Mouse (Mus musculus): Measurements from ENCODE around the gene Cd163l1. TPM values are rescaled to one million over a fixed set of nuclear protein-coding genes. Genes with fewer than 3 reads are reported as not detected.

The Cd163l1 gene
- polyA plus RNA-seq, 1 experiment = not detected

DNA sequence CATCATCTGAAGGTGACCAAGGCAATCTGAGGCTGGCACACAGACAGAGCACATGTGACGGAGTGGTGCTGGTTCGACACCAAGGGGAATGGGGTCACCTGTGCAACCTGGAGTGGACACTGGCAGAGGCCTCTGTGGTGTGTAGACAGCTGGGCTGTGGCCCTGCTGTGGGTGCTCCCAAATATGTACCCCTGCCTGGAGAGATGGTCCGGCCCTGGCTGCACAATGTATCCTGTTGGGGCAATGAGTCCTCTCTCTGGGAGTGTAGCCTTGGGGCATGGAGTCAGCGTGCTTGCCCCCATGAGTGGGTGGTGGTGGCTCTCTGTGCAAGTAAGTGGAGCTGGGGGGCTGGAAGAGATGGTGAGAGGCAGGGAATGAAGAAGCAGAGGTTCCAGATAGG, 2.3 kb downstream of the Cd163l1 start:
- no peak for DNase-seq (ENCODE audit: low read depth)

DNA sequence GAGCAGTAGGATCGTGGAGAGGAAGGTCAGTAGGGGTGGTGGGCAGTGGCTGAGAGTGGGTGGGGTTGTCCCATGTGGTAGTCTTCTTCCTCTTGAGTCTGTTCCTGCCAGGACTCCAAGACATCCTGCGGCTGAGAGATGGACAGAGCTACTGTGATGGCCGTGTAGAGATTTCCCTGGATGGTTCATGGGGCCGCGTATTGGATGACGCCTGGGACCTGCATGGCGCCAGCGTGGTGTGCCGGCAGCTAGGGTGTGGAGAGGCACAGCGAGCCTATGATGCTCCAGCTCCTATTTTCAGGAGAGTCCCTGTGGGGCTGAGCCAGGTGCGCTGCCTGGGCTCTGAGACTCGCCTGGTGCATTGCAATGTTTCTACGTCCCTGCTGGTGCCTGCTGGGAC, 6.1 kb downstream of the Cd163l1 start:
- no peak for DNase-seq (ENCODE audit: low read depth)
- TF ChIP-seq CTCF (IDR thresholded peaks at IDR 0.05; ENCODE audit: borderline replicate concordance, extremely low read depth, insufficient read depth, insufficient read length) (no peak), POLR2A (IDR thresholded peaks at IDR 0.05; ENCODE audit: borderline replicate concordance, extremely low read depth, insufficient read depth, insufficient read length, poor library complexity, severe bottlenecking) (no peak)

More for the DNA sequence above, 2.3 kb downstream of the Cd163l1 start:
- TF ChIP-seq POLR2A (IDR thresholded peaks at IDR 0.05; ENCODE audit: borderline replicate concordance, extremely low read depth, insufficient read depth, insufficient read length, poor library complexity, severe bottlenecking) (no peak), CTCF (IDR thresholded peaks at IDR 0.05; ENCODE audit: borderline replicate concordance, extremely low read depth, insufficient read depth, insufficient read length) (no peak)

DNA sequence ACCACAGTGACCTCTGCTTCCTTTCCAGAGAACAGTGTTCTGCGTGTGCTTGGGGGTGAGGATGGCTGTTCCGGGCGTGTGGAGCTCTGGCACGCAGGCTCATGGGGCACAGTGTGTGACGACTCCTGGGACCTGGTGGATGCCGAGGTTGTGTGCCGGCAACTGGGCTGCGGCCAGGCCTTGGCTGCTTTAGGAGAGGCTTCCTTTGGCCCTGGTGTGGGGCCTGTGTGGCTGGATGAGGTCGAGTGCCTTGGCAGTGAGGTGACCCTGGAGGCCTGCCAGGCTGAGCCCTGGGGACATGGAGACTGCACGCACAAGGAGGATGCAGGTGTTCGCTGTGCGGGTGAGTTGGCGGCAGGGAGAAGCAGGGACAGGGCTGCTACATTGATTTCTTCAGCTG, 10.4 kb downstream of the Cd163l1 start:
- TF ChIP-seq POLR2A (IDR thresholded peaks at IDR 0.05; ENCODE audit: borderline replicate concordance, extremely low read depth, insufficient read depth, insufficient read length, poor library complexity, severe bottlenecking) (no peak), CTCF (IDR thresholded peaks at IDR 0.05; ENCODE audit: borderline replicate concordance, extremely low read depth, insufficient read depth, insufficient read length) (no peak)
- no peak for DNase-seq (ENCODE audit: low read depth)

DNA sequence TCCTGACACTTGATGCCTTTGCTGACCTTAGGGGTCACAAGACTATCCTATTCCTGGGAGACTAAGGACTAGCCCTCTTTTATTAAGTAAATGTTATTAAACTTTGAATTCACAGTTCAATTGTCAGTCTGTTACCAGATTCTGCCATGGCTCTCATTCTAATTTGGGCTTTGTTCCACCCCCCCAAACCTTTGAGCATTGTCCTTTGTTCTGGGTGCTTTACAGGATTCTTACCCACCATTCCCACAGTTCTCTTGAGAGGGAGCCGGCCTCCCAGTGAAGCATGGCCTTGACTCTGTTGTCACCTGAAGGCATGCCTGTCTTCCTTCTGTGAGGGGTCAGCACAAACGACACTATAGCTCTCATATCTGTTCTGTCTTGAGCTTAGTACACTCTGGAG, 13.0 kb downstream of the Cd163l1 start:
- TF ChIP-seq CTCF (IDR thresholded peaks at IDR 0.05; ENCODE audit: borderline replicate concordance, extremely low read depth, insufficient read depth, insufficient read length) (no peak), POLR2A (IDR thresholded peaks at IDR 0.05; ENCODE audit: borderline replicate concordance, extremely low read depth, insufficient read depth, insufficient read length, poor library complexity, severe bottlenecking) (no peak)
- no peak for DNase-seq (ENCODE audit: low read depth)

DNA sequence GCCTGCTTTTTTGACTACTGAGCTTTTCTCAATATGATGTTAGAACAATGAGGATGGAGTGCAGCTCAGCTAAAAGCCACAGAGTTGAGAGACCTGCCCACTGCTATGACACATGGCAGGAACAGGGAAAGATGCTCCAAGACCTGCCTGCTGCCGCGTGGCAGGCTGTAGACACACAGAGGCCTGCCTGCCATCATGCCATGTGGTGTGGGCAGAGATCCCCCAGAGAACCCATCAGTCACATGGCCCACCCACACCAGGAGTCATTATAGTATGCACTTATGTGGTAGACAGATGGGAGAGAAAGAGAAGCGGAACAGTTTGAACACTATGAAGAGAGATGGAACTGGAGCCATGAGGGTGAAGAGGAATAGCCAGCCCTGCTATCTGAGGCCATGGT, 15.6 kb downstream of the Cd163l1 start:
- DNase-seq (ENCODE audit: low read depth) = no peak
- TF ChIP-seq POLR2A (IDR thresholded peaks at IDR 0.05; ENCODE audit: borderline replicate concordance, extremely low read depth, insufficient read depth, insufficient read length, poor library complexity, severe bottlenecking) = no peak
- no peak for TF ChIP-seq CTCF (IDR thresholded peaks at IDR 0.05; ENCODE audit: borderline replicate concordance, extremely low read depth, insufficient read depth, insufficient read length)

DNA sequence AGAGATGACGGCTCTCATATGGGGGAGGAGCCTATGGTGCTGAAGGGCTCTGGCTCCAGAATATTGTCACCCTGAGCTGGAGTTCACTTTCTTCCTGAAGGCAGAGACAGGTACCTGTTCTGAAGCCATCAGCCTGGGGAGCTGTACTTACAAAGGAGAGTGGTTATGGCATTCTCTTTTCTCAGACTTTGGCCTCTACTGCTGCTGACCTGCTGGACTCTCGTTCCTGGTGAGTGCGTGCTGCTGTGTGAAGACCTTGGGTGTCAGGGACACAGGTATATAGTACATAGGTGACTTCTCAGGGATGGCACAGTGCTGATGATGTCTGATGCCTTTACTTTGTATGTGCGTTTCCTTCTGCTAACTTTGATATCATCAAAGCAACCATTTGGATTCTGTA, 29.1 kb downstream of the Cd163l1 start, which contains the start of gene 5830411N06Rik:
Gene 5830411N06Rik, plus strand, starts transcription at position 69 of the 400 bp plus-strand sequence.
- DNase-seq (ENCODE audit: low read depth) = no peak
- TF ChIP-seq POLR2A (IDR thresholded peaks at IDR 0.05; ENCODE audit: borderline replicate concordance, extremely low read depth, insufficient read depth, insufficient read length, poor library complexity, severe bottlenecking) (no peak), CTCF (IDR thresholded peaks at IDR 0.05; ENCODE audit: borderline replicate concordance, extremely low read depth, insufficient read depth, insufficient read length) (no peak)

DNA sequence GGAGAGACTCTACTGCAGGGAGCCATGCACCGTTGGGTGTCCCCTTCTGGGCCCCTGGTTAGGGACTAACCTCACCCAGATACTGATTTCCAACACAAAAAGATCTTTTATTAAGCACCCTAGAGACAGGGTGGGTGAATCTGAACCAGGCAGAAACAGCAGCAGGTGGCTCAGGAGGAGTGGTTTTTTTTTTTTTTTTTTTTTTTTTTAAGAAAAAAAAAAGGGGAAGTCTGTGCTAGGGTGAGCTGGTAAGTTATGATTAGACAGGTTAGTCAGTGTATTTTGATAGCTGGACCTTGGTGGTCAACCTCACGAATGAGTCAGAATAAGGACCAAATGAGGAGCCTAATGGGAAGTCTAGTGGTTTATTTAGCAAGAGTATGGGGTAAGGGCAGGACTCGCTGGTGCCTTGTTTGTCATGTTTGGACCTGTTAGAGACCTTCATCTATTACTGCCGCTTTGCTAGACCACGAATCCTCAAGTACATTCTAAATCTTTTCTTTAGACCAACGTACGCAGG, 35.8 kb downstream of the Cd163l1 start:
- DNase-seq (ENCODE audit: low read depth) = no peak
- TF ChIP-seq POLR2A (IDR thresholded peaks at IDR 0.05; ENCODE audit: borderline replicate concordance, extremely low read depth, insufficient read depth, insufficient read length, poor library complexity, severe bottlenecking) (no peak), CTCF (IDR thresholded peaks at IDR 0.05; ENCODE audit: borderline replicate concordance, extremely low read depth, insufficient read depth, insufficient read length) (no peak)

Other genes with a start within 250 kb of the Cd163l1 start
- 0.55 and 0.76 TPM in 2 replicates for gene 6430531B16Rik, start 239.5 kb upstream of the Cd163l1 start, polyA plus RNA-seq (2012; rRNA removed)
- 12.7 and 14.7 TPM in 2 replicates for gene Adam8, start 225.7 kb upstream of the Cd163l1 start, polyA plus RNA-seq (2012; rRNA removed)
- gene Zfp511, start 181.9 kb upstream of the Cd163l1 start, polyA plus RNA-seq (2012; rRNA removed) = 88.0 and 121 TPM in 2 replicates
- gene Tubgcp2, start 181.6 kb upstream of the Cd163l1 start, polyA plus RNA-seq (2012; rRNA removed) = 70.3 and 76.2 TPM in 2 replicates
- 1.3 and 4.0 TPM in 2 replicates for gene Msx3, start 169.2 kb upstream of the Cd163l1 start, polyA plus RNA-seq (2012; rRNA removed)
- 146 and 172 TPM in 2 replicates for gene Caly, start 135.7 kb upstream of the Cd163l1 start, polyA plus RNA-seq (2012; rRNA removed)
- gene Prap1, start 124.9 kb upstream of the Cd163l1 start, polyA plus RNA-seq (2012; rRNA removed) = 6.4 TPM in 1 of 2 replicates, not detected in the other
- gene Fuom, start 115.8 kb upstream of the Cd163l1 start, polyA plus RNA-seq (2012; rRNA removed) = 25.3 and 25.7 TPM in 2 replicates
- gene Paox, start 102.5 kb upstream of the Cd163l1 start, polyA plus RNA-seq (2012; rRNA removed) = 5.1 and 6.0 TPM in 2 replicates
- 74.9 and 75.4 TPM in 2 replicates for gene Echs1, start 101.8 kb upstream of the Cd163l1 start, polyA plus RNA-seq (2012; rRNA removed)
- 33.9 and 41.5 TPM in 2 replicates for gene Mtg1, start 80.7 kb upstream of the Cd163l1 start, polyA plus RNA-seq (2012; rRNA removed)
- 10.2 and 16.2 TPM in 2 replicates for gene Sprn, start 63.4 kb upstream of the Cd163l1 start, polyA plus RNA-seq (2012; rRNA removed)
- gene Olfr522, start 53.5 kb upstream of the Cd163l1 start, polyA plus RNA-seq (2012; rRNA removed) = not detected in 2 replicates
- gene Olfr523, start 45.0 kb upstream of the Cd163l1 start, polyA plus RNA-seq (2012; rRNA removed) = not detected in 2 replicates
- gene Olfr524, start 12.3 kb upstream of the Cd163l1 start, polyA plus RNA-seq (2012; rRNA removed) = not detected in 2 replicates
- 0.05 TPM in 1 of 2 replicates, not detected in the other for gene 5830411N06Rik, start 29.0 kb downstream of the Cd163l1 start, polyA plus RNA-seq (2012; rRNA removed)
- gene Olfr525, start 102.6 kb downstream of the Cd163l1 start, polyA plus RNA-seq (2012; rRNA removed) = not detected in 2 replicates
- gene Olfr527, start 115.8 kb downstream of the Cd163l1 start, polyA plus RNA-seq (2012; rRNA removed) = not detected in 2 replicates
- gene Olfr60, start 143.4 kb downstream of the Cd163l1 start, polyA plus RNA-seq (2012; rRNA removed) = not detected in 2 replicates
- gene Olfr530, start 158.1 kb downstream of the Cd163l1 start, polyA plus RNA-seq (2012; rRNA removed) = not detected in 2 replicates
- gene Olfr531, start 184.7 kb downstream of the Cd163l1 start, polyA plus RNA-seq (2012; rRNA removed) = not detected in 2 replicates
- not detected in 2 replicates for gene Olfr532, start 203.4 kb downstream of the Cd163l1 start, polyA plus RNA-seq (2012; rRNA removed)
- gene Olfr533, start 245.1 kb downstream of the Cd163l1 start, polyA plus RNA-seq (2012; rRNA removed) = not detected in 2 replicates